ENCODE assay signal across 8 mouse cellular contexts in genomic region chr14:56963969-56964734, GRCm38 (mm10).
DNase-seq lines count a peak whose midpoint lies in the region; ATAC-seq and TF ChIP-seq lines count a peak whose summit lies in the region.

No protein-coding gene starts in this region.

- H3K27ac ChIP-seq in layer of hippocampus, adult 2 months: no peak overlapping the region

- no peak for ATAC-seq in CD4-positive, CD25-positive, alpha-beta regulatory T cell, adult 4 months

- peak; percentile 60 for DNase-seq in CD4-positive, CD25-positive, alpha-beta regulatory T cell, adult 2 months (ENCODE audit: low read depth, low spot score)
- peak in 1 of 2 experiments; percentile 60 for DNase-seq in layer of hippocampus, adult 2 months (ENCODE audit: low spot score in 2 of 2)
- no peak for DNase-seq in layer of hippocampus, adult 8-10 months (ENCODE audit: low spot score in 2 of 2)
- DNase-seq in c-Kit-positive CD71-negative TER-119-negative erythroid progenitor cells, embryonic 14.5 days (ENCODE audit: low read depth): peak; percentile 49
- peak; percentile 30 for DNase-seq in hindlimb bud, embryonic 11.5 days (ENCODE audit: extremely low spot score, low read depth, low spot score)
- peak; percentile 64 for DNase-seq in retina, postnatal 1 day
- no peak for DNase-seq in right cerebral cortex, postnatal 4 days

- H3K4me3 ChIP-seq in layer of hippocampus, adult 2 months: no peak overlapping the region

- peak; percentile 85 for TF ChIP-seq CTCF in layer of hippocampus, adult 2 months (conservative IDR thresholded peaks at IDR 0.05)

Comparison
In these comparisons a context has a peak if more than half of its experiments do, and no peak if none do; other contexts are left out.
1. DNase-seq: peak in CD4-positive, CD25-positive, alpha-beta regulatory T cell, adult 2 months (single experiment), c-Kit-positive CD71-negative TER-119-negative erythroid progenitor cells, embryonic 14.5 days (single experiment), hindlimb bud, embryonic 11.5 days (single experiment) and retina, postnatal 1 day (single experiment); none in layer of hippocampus, adult 8-10 months (0 of 2) and right cerebral cortex, postnatal 4 days (single experiment).